Mouse (Mus musculus): ENCODE results near the gene Zc3hc1. TPM values are rescaled to one million over a fixed set of nuclear protein-coding genes. Genes with fewer than 3 reads are reported as not detected.
A peak's percentile ranks its signal among the peaks of the same experiment; 100 is the strongest.

Gene Zc3hc1
- polyA plus RNA-seq, 1 experiment from 2014 or later, result 52.8 TPM

GRCm38 (mm10) chr6:30359762-30360509, 30.9 kb downstream of the Zc3hc1 start:
- Histone ChIP-seq H3K9me3 (ENCODE audit: control insufficient read depth, low read length) (no peaks in the 10 kb centered on the region), H3K36me3 (ENCODE audit: control insufficient read depth, insufficient read depth, low read length) (peaks cover 11% of the 10 kb centered on the region), H3K4me3 (ENCODE audit: low read depth, low read length) (no peak overlapping the region), H3K9ac (ENCODE audit: low read depth, low read length) (no peak overlapping the region), H3K27me3 (replicated peaks; ENCODE audit: control insufficient read depth, insufficient read depth, low read length) (no peaks in the 10 kb centered on the region), H3K4me1 (ENCODE audit: control insufficient read depth, insufficient read depth, low read length) (no peaks in the 10 kb centered on the region), H3K27ac (replicated peaks; ENCODE audit: low read depth, low read length) (peak overlapping the region; percentile 15; the same call in 1 of the 2 replicates), H3K4me2 (ENCODE audit: low read depth, low read length) (no peak overlapping the region)
- peak; percentile 5 for DNase-seq (ENCODE audit: low spot score)
- no peak for ATAC-seq (ENCODE audit: low read depth)
- 66% methylated on average over 12 of the region's 12 CpGs for WGBS

DNA sequence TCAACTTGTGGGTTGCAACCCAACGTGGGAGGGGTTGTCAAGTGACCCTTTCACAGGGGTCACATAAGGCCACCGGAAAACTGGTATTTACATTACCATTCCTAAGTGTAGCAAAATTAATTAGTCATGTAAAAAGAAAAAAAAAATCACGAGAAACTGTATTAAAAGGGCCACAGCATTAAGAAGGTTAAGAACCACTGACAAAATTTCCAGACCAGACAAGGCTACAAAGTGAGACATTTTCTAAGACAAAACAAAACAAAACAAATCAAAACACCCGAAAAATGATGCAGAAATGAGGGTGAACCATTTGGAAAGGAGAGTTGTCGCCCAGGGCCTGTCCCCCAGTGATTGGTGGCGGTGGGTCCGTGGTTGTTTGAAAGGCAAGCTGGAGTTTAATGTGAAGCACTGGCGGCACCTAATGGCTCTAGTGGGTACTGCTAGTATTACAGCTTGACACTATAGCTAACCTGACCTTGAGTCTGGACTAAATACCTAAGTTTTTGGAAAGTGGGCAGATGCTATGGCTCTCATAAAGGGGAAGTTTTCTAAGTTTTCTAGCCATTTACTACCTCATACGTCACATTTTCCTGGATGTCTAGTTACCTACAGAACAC, 33.2 kb downstream of the Zc3hc1 start:
- no peaks in the 10 kb centered on the region for H3K4me1 ChIP-seq (ENCODE audit: control insufficient read depth, insufficient read depth, low read length)
- peak; percentile 86 for DNase-seq (ENCODE audit: low spot score)
- no peak overlapping the region for H3K4me3 ChIP-seq (ENCODE audit: low read depth, low read length)
- no peaks in the 10 kb centered on the region for H3K36me3 ChIP-seq (ENCODE audit: control insufficient read depth, insufficient read depth, low read length)
- H3K27ac ChIP-seq (replicated peaks; ENCODE audit: low read depth, low read length), result no peak overlapping the region
- peak; percentile 67; the same call in 1 of the 2 replicates for ATAC-seq (ENCODE audit: low read depth)
- H3K9me3 ChIP-seq (ENCODE audit: control insufficient read depth, low read length), result no peaks in the 10 kb centered on the region
- H3K9ac ChIP-seq (ENCODE audit: low read depth, low read length), result no peak overlapping the region
- WGBS, result 14% methylated on average over 9 of the region's 9 CpGs
- no peak overlapping the region for H3K4me2 ChIP-seq (ENCODE audit: low read depth, low read length)
- H3K27me3 ChIP-seq (replicated peaks; ENCODE audit: control insufficient read depth, insufficient read depth, low read length), result no peaks in the 10 kb centered on the region

- Histone ChIP-seq H3K4me3 (ENCODE audit: low read depth, low read length) (no peak overlapping the region), H3K4me2 (ENCODE audit: low read depth, low read length) (no peak overlapping the region), H3K9me3 (ENCODE audit: control insufficient read depth, low read length) (no peaks in the 10 kb centered on the region), H3K4me1 (ENCODE audit: control insufficient read depth, insufficient read depth, low read length) (no peaks in the 10 kb centered on the region), H3K27me3 (replicated peaks; ENCODE audit: control insufficient read depth, insufficient read depth, low read length) (no peaks in the 10 kb centered on the region), H3K27ac (replicated peaks; ENCODE audit: low read depth, low read length) (no peak overlapping the region), H3K9ac (ENCODE audit: low read depth, low read length) (no peak overlapping the region), H3K36me3 (ENCODE audit: control insufficient read depth, insufficient read depth, low read length) (no peaks in the 10 kb centered on the region)
- ATAC-seq (ENCODE audit: low read depth) (no peak), DNase-seq (ENCODE audit: low spot score) (no peak)
- WGBS, result 90% methylated on average over 12 of the region's 12 CpGs
Observed at GRCm38 (mm10) chr6:30356680-30357079, 34.1 kb downstream of the Zc3hc1 start.

GRCm38 (mm10) chr6:30356161-30356560, 34.7 kb downstream of the Zc3hc1 start:
- Histone ChIP-seq H3K9me3 (ENCODE audit: control insufficient read depth, low read length) (no peaks in the 10 kb centered on the region), H3K27me3 (replicated peaks; ENCODE audit: control insufficient read depth, insufficient read depth, low read length) (no peaks in the 10 kb centered on the region), H3K4me1 (ENCODE audit: control insufficient read depth, insufficient read depth, low read length) (no peaks in the 10 kb centered on the region), H3K36me3 (ENCODE audit: control insufficient read depth, insufficient read depth, low read length) (no peaks in the 10 kb centered on the region), H3K4me2 (ENCODE audit: low read depth, low read length) (no peak overlapping the region), H3K9ac (ENCODE audit: low read depth, low read length) (no peak overlapping the region), H3K27ac (replicated peaks; ENCODE audit: low read depth, low read length) (no peak overlapping the region), H3K4me3 (ENCODE audit: low read depth, low read length) (no peak overlapping the region)
- DNase-seq (ENCODE audit: low spot score) (no peak), ATAC-seq (ENCODE audit: low read depth) (no peak)
- 82% methylated on average over 5 of the region's 5 CpGs for WGBS

DNA sequence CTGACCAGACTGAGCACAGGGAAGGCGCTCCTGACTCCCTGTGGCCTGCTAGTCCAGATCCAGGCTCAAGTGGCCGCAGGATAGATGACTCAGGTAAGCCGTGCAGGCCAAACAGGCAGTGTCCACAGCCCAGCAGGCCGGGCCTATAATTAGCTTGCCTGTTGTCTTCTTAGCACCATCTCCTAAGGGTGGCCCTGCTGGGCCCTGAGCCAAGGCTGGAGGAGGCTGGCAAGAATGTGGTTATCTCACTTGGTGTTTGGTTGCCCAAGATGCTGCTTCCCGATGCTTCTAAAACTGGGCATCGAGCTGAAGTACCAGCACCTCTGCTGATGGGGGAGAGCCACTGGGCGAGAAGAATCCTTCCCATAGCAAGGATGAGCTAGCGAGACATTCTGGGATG, 35.1 kb downstream of the Zc3hc1 start:
- H3K27ac ChIP-seq (replicated peaks; ENCODE audit: low read depth, low read length), result no peak overlapping the region
- H3K9me3 ChIP-seq (ENCODE audit: control insufficient read depth, low read length), result no peaks in the 10 kb centered on the region
- DNase-seq (ENCODE audit: low spot score) (no peak), ATAC-seq (ENCODE audit: low read depth) (no peak)
- no peaks in the 10 kb centered on the region for H3K27me3 ChIP-seq (replicated peaks; ENCODE audit: control insufficient read depth, insufficient read depth, low read length)
- WGBS, result 87% methylated on average over 8 of the region's 8 CpGs
- no peak overlapping the region for H3K4me2 ChIP-seq (ENCODE audit: low read depth, low read length)
- no peaks in the 10 kb centered on the region for H3K4me1 ChIP-seq (ENCODE audit: control insufficient read depth, insufficient read depth, low read length)
- H3K9ac ChIP-seq (ENCODE audit: low read depth, low read length), result no peak overlapping the region
- H3K36me3 ChIP-seq (ENCODE audit: control insufficient read depth, insufficient read depth, low read length), result no peaks in the 10 kb centered on the region
- no peak overlapping the region for H3K4me3 ChIP-seq (ENCODE audit: low read depth, low read length)

- Histone ChIP-seq H3K9me3 (ENCODE audit: control insufficient read depth, low read length) (no peaks in the 10 kb centered on the region), H3K4me3 (ENCODE audit: low read depth, low read length) (no peak overlapping the region), H3K4me2 (ENCODE audit: low read depth, low read length) (no peak overlapping the region), H3K9ac (ENCODE audit: low read depth, low read length) (no peak overlapping the region), H3K27ac (replicated peaks; ENCODE audit: low read depth, low read length) (no peak overlapping the region), H3K4me1 (ENCODE audit: control insufficient read depth, insufficient read depth, low read length) (no peaks in the 10 kb centered on the region), H3K27me3 (replicated peaks; ENCODE audit: control insufficient read depth, insufficient read depth, low read length) (no peaks in the 10 kb centered on the region), H3K36me3 (ENCODE audit: control insufficient read depth, insufficient read depth, low read length) (no peaks in the 10 kb centered on the region)
- WGBS, result 33% methylated on average over 5 of the region's 5 CpGs
- ATAC-seq (ENCODE audit: low read depth), result no peak
- DNase-seq (ENCODE audit: low spot score), result no peak
Observed at GRCm38 (mm10) chr6:30354760-30355159, 36.1 kb downstream of the Zc3hc1 start.

DNA sequence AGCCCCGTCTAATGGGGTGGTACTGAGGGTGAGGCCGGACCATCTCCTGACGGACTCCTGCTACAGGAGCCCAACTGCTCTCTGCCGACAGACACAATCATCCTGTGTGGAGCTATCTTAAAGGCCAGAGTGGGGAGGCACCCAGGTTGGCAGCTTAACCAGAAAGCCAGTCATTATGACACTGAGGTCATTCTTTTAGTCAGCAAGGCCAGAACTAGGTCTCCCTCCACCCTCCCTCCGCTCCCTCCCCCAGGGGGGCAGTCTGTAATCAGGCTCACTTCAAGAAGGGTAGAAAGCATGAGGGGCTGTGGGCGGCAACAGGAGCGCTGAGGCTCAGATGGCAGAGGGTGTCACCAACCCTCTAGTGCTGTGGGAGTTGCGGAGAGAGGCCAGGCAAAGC, 37.2 kb downstream of the Zc3hc1 start:
- Histone ChIP-seq H3K4me2 (ENCODE audit: low read depth, low read length) (no peak overlapping the region), H3K9ac (ENCODE audit: low read depth, low read length) (no peak overlapping the region), H3K36me3 (ENCODE audit: control insufficient read depth, insufficient read depth, low read length) (no peaks in the 10 kb centered on the region), H3K4me3 (ENCODE audit: low read depth, low read length) (no peak overlapping the region), H3K9me3 (ENCODE audit: control insufficient read depth, low read length) (no peaks in the 10 kb centered on the region), H3K27ac (replicated peaks; ENCODE audit: low read depth, low read length) (no peak overlapping the region), H3K4me1 (ENCODE audit: control insufficient read depth, insufficient read depth, low read length) (no peaks in the 10 kb centered on the region), H3K27me3 (replicated peaks; ENCODE audit: control insufficient read depth, insufficient read depth, low read length) (no peaks in the 10 kb centered on the region)
- DNase-seq (ENCODE audit: low spot score) (no peak), ATAC-seq (ENCODE audit: low read depth) (no peak)
- WGBS, result 65% methylated on average over 8 of the region's 8 CpGs

GRCm38 (mm10) chr6:30352762-30353161, 38.1 kb downstream of the Zc3hc1 start:
- no peaks in the 10 kb centered on the region for H3K9me3 ChIP-seq (ENCODE audit: control insufficient read depth, low read length)
- H3K36me3 ChIP-seq (ENCODE audit: control insufficient read depth, insufficient read depth, low read length), result no peaks in the 10 kb centered on the region
- no peaks in the 10 kb centered on the region for H3K27me3 ChIP-seq (replicated peaks; ENCODE audit: control insufficient read depth, insufficient read depth, low read length)
- H3K9ac ChIP-seq (ENCODE audit: low read depth, low read length), result no peak overlapping the region
- 24% methylated on average over 8 of the region's 8 CpGs for WGBS
- H3K4me3 ChIP-seq (ENCODE audit: low read depth, low read length), result no peak overlapping the region
- no peaks in the 10 kb centered on the region for H3K4me1 ChIP-seq (ENCODE audit: control insufficient read depth, insufficient read depth, low read length)
- ATAC-seq (ENCODE audit: low read depth) (no peak), DNase-seq (ENCODE audit: low spot score) (no peak)
- no peak overlapping the region for H3K27ac ChIP-seq (replicated peaks; ENCODE audit: low read depth, low read length)
- H3K4me2 ChIP-seq (ENCODE audit: low read depth, low read length), result no peak overlapping the region

GRCm38 (mm10) chr6:30351290-30351689, 39.5 kb downstream of the Zc3hc1 start:
- H3K4me1 ChIP-seq (ENCODE audit: control insufficient read depth, insufficient read depth, low read length), result no peaks in the 10 kb centered on the region
- no peak for ATAC-seq (ENCODE audit: low read depth)
- WGBS, result 68% methylated on average over 9 of the region's 9 CpGs
- no peaks in the 10 kb centered on the region for H3K27me3 ChIP-seq (replicated peaks; ENCODE audit: control insufficient read depth, insufficient read depth, low read length)
- H3K9me3 ChIP-seq (ENCODE audit: control insufficient read depth, low read length), result no peaks in the 10 kb centered on the region
- H3K9ac ChIP-seq (ENCODE audit: low read depth, low read length), result no peak overlapping the region
- H3K4me3 ChIP-seq (ENCODE audit: low read depth, low read length), result no peak overlapping the region
- no peak for DNase-seq (ENCODE audit: low spot score)
- no peak overlapping the region for H3K27ac ChIP-seq (replicated peaks; ENCODE audit: low read depth, low read length)
- H3K4me2 ChIP-seq (ENCODE audit: low read depth, low read length), result no peak overlapping the region
- H3K36me3 ChIP-seq (ENCODE audit: control insufficient read depth, insufficient read depth, low read length), result no peaks in the 10 kb centered on the region
